Mouse (Mus musculus) intestine, embryonic 15.5 days (tissue): ENCODE results near the gene Kctd18. TPM values are rescaled to one million over a fixed set of nuclear protein-coding genes. Genes with fewer than 3 reads are reported as not detected.
"Not testable (repeated sequence)": the region's sequence is repeated elsewhere in the genome, so short reads cannot be mapped to it uniquely, and the experiment has no call there.

Experiments used
- ATAC-seq: fragments of 200-750 bp; cut with Nextera tagmentation; 2 replicates; pipeline ENCODE4 v1.8.0; 2017; ENCODE audit warnings: moderate TSS enrichment, moderate library complexity
- H3K27ac ChIP-seq: fragments of 300-500 bp; sonication (generic); 2 replicates; pipeline ENCODE4 v1.5.1; 2015; ENCODE audit warnings: mild to moderate bottlenecking, inconsistent platforms
- H3K27me3 ChIP-seq: fragments of 300-500 bp; sonication (generic); replicated peaks from 2 replicates; pipeline ENCODE4 v1.6.1; 2015; ENCODE audit warnings: inconsistent platforms
- H3K36me3 ChIP-seq: fragments of 300-500 bp; sonication (generic); 2 replicates; pipeline ENCODE4 v1.6.1; 2015; ENCODE audit warnings: inconsistent platforms
- H3K4me1 ChIP-seq: fragments of 300-500 bp; sonication (generic); replicated peaks from 2 replicates; pipeline ENCODE4 v1.6.1; 2015; ENCODE audit warnings: inconsistent platforms
- H3K4me2 ChIP-seq: fragments of 300-500 bp; sonication (generic); replicated peaks from 2 replicates; pipeline ENCODE4 v1.6.1; 2015; ENCODE audit warnings: mild to moderate bottlenecking, inconsistent platforms
- H3K4me3 ChIP-seq: fragments of 300-500 bp; sonication (generic); replicated peaks from 2 replicates; pipeline ENCODE4 v1.5.1; 2015; ENCODE audit warnings: inconsistent platforms
- H3K9ac ChIP-seq: fragments of 300-500 bp; sonication (generic); 2 replicates; pipeline ENCODE4 v1.6.1; 2015; ENCODE audit warnings: inconsistent platforms
- H3K9me3 ChIP-seq: fragments of 300-500 bp; sonication (generic); 2 replicates; pipeline ENCODE4 v1.6.1; 2016; ENCODE audit warnings: inconsistent platforms
- WGBS: fragments of 180-500 bp; shearing (Covaris S2); methylation state at CpG from one replicate; pipeline ENCODE4 v1.1.7; 2015; 5-methylcytosine and 5-hydroxymethylcytosine counted together
- polyA plus RNA-seq: library from polyadenylated mRNA; unstranded; fragments of >200 nt; fragmentation: Nextera tagmentation; extraction: Ambion mirVana; gene quantifications from 2 replicates; pipeline ENCODE4 v1.2.1, GENCODE M21; 2015

Gene Kctd18
- polyA plus RNA-seq, 1 experiment from 2014 or later, result 10.4 TPM

DNA sequence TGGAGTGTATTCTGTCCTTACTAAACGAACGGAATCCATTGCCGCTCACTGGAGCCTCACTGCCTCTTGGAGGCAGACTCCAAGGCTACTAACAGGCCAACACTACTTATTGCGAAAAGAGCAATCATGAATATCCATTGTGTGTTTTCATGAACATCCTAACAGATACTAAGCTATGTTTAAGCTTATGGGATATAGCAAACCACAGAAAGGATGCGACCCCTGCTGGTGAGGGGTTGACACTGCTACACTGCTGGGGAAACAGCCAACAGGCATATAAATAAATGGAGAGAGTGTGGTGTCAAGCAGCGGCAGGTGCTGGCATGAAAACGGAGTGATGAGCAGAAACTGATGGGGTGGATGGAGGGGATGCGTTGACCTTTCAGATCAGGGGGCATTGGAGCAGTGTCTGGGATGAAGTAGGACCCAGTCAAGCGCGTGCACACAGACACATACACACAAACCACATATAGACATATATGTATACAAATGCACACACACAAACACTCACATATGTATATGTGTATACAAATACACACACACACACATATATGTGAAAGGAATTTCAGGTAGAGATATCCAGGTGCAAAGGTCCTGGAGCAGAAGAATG is 12.5 kb upstream of the Kctd18 start:
- no peaks in the 10 kb centered on the region for H3K9me3 ChIP-seq
- H3K4me1 ChIP-seq, result peaks cover 15% of the 10 kb centered on the region
- H3K27ac ChIP-seq, result no peak overlapping the region
- H3K4me2 ChIP-seq, result no peak overlapping the region
- H3K27me3 ChIP-seq, result no peaks in the 10 kb centered on the region; the same call in 1 of the 2 replicates
- 62% methylated on average over 10 of the region's 10 CpGs for WGBS
- ATAC-seq, result peak; percentile 47; the same call in 1 of the 2 replicates
- no peak overlapping the region for H3K4me3 ChIP-seq
- no peaks in the 10 kb centered on the region for H3K36me3 ChIP-seq
- H3K9ac ChIP-seq, result no peak overlapping the region

DNA sequence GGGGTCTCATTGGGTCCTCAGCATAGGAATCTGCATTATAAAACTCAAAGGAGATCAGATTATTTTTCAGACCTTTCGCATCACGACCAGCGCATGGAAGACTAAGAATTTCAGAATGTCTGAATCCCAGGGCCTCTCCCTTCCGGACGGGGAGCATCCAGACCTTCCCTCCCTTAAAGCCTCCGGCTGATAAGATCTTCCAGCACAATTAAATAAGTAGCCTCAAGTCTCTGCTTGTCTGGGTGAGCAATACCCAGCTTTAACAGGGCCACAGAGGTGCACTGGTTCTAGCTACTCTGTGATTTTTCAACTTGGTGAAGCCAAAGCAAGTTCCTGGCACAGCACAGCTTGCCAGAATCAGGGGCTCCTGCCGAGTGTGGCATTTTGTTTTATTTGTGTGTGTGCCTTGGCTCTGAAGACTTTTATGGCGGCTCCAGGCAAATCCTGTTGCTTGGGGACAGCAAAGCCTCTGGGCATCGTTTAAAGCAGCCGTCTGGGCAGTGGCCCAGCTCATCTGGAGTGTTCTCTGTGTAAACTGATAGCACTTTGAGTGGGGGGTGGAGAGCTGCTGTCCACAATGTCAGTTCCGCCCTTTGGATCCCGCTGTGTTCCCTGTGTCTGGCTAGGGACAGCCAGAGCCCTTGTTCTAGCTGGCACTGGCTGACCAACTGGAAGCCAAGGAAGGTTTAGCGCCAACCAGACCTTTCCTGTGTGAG is 11.6 kb upstream of the Kctd18 start:
- Histone ChIP-seq H3K27ac (no peak overlapping the region), H3K4me2 (peak overlapping the region; percentile 59), H3K4me1 (peaks cover 15% of the 10 kb centered on the region), H3K27me3 (no peaks in the 10 kb centered on the region; the same call in 1 of the 2 replicates), H3K4me3 (peak overlapping the region; percentile 23), H3K9me3 (no peaks in the 10 kb centered on the region), H3K9ac (0 out of 2 replicates have a peak overlapping the region, but pooled peaks have one; percentile 20), H3K36me3 (no peaks in the 10 kb centered on the region)
- ATAC-seq, result no peak
- 28% methylated on average over 13 of the region's 13 CpGs for WGBS

DNA sequence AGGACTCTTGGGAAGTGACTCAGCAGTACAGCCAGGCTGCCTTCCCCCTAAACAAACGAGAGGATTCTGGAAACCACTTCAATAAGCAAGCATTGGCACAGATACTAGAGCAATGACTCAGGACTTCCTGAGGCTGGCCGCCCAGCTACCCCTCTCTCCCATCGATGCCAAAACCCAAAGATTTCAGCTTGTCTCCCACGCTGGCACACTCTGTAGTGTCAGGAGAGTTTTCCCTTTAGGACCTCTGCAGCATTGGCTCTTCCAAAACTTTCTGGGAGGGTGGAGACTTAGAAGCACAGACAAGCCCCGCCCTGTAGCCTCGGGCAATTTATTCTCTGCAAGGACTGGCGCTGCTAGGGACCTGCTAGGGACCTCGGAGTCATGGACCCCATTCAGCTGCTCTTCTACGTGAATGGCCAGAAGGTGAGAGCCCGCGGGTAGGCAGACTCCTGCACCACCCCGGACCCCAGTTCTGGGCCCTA is 10.9 kb upstream of the Kctd18 start, which contains the start of gene Aox1:
Gene Aox1, plus strand, starts transcription at position 296 of the 482 bp plus-strand sequence.
- WGBS, result 13% methylated on average over 12 of the region's 12 CpGs
- H3K4me1 ChIP-seq, result peaks cover 15% of the 10 kb centered on the region
- H3K27me3 ChIP-seq, result no peaks in the 10 kb centered on the region; the same call in 1 of the 2 replicates
- no peaks in the 10 kb centered on the region for H3K9me3 ChIP-seq
- no peaks in the 10 kb centered on the region for H3K36me3 ChIP-seq
- H3K4me2 ChIP-seq, result peak within 1 kb of the TSS; percentile 59
- ATAC-seq, result no peak
- no peak within 1 kb of the TSS for H3K27ac ChIP-seq
- H3K4me3 ChIP-seq, result peak within 1 kb of the TSS; percentile 23
- 0 out of 2 replicates have a peak within 1 kb of the TSS, but pooled peaks have one; percentile 20 for H3K9ac ChIP-seq

DNA sequence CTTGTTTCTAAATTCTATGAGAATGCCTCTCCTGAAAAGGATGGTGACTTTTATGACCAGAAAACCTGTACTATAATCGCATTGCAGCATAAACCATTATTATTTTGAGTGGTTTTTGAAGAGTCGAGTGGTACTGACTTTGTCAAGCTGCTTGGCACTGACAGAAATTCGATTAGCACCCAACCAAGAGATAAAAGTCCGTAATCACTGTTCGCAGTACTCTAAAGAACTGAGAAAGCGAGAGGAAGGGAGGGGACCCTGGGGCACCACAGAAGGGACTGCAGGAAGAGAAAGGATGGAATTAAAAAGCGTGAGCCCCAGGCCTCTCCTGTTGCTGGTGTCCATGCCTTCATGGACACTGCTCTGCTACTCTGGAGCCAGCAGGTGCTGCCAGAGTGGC is 9.0 kb upstream of the Kctd18 start:
- Histone ChIP-seq H3K9ac (no peak overlapping the region), H3K36me3 (no peaks in the 10 kb centered on the region), H3K4me1 (peaks cover 15% of the 10 kb centered on the region), H3K27me3 (no peaks in the 10 kb centered on the region; the same call in 1 of the 2 replicates), H3K27ac (no peak overlapping the region), H3K9me3 (no peaks in the 10 kb centered on the region), H3K4me3 (no peak overlapping the region), H3K4me2 (no peak overlapping the region)
- ATAC-seq, result no peak
- 85% methylated on average over 7 of the region's 7 CpGs for WGBS

DNA sequence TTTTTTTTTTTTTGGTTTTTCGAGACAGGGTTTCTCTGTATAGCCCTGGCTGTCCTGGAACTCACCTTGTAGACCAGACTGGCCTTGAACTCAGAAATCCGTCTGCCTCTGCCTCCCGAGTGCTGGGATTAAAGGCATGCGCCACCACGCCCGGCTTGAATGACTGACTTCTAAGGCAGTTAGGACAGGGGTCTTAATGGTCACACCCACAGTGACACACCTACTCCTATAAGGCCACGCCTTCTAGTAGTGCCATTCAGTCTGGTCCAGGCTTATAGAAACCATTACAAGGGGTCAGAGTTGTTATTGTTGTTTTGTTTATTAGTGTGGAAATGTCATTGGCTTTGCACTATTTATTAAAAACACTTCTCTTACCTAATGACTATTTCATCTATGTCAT is 12.4 kb downstream of the Kctd18 start:
- WGBS, result 94% methylated on average over 6 of the region's 7 CpGs
- ATAC-seq, result not testable (repeated sequence)

DNA sequence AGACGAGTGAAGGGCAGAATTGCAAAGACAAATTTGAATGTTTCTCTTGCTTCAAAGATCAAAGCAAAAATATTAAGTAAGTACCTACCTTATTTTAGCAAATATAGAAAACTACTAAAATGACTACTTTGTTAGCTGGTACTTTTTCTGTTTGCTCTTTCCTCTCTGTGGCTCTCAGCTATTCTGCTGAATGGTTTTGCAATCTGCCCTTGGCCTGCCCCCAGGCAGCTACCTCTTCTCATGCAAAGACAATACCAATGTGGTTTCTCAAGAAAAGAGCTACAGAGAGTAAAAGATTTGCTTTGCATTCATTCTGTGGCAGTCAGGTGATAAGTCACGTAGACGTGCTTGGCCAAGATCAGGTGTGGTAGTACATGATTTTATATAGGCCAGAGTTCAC is 20.6 kb downstream of the Kctd18 start:
- Histone ChIP-seq H3K27ac (no peak overlapping the region), H3K9me3 (no peaks in the 10 kb centered on the region), H3K9ac (no peak overlapping the region), H3K27me3 (no peaks in the 10 kb centered on the region), H3K4me2 (no peak overlapping the region), H3K36me3 (peaks cover 4% of the 10 kb centered on the region; the same call in 1 of the 2 replicates), H3K4me1 (peaks cover 12% of the 10 kb centered on the region; the same call in 1 of the 2 replicates), H3K4me3 (no peak overlapping the region)
- WGBS, result 86% methylated on average over 3 of the region's 3 CpGs
- no peak for ATAC-seq

More for the DNA sequence above, 12.4 kb downstream of the Kctd18 start:
- H3K9ac ChIP-seq, H3K4me3 ChIP-seq, H3K36me3 ChIP-seq, H3K9me3 ChIP-seq, H3K27me3 ChIP-seq, H3K4me1 ChIP-seq, H3K4me2 ChIP-seq, H3K27ac ChIP-seq: not testable (repeated sequence)

DNA sequence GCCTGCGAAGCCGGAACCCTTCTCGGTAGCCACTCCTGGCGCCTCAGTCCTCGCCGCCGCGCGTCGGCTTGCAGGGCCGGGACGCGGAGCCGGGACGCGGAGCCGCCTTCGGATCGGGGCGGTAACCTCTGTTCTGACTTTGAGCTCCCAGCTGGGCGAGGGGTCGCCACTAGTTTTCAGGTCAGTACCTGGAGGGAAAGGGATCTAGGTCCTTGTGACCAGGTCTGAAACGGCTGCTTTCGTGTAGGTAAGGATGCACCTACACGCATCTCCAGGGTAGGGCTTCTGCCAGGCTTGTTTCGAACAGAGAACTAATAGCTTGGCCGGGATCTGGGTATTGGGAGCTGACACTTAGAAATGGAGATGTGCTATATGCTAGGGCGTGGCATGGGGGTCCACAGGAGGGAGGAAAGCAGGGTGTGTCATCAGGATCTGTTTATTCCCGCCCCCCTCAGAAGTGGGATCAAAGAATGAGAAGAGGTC is 22.6 kb downstream of the Kctd18 start:
- Histone ChIP-seq H3K36me3 (0 out of 2 replicates have a peak, but pooled peaks cover 4% of the 10 kb centered on the region), H3K4me2 (peak overlapping the region; percentile 74), H3K9ac (peak overlapping the region; percentile 82), H3K9me3 (no peaks in the 10 kb centered on the region), H3K27ac (peak overlapping the region; percentile 73), H3K4me1 (peaks cover 12% of the 10 kb centered on the region; the same call in 1 of the 2 replicates), H3K27me3 (no peaks in the 10 kb centered on the region), H3K4me3 (peak overlapping the region; percentile 90)
- peak; percentile 86; the same call in 1 of the 2 replicates for ATAC-seq
- under 1% methylated on average over 29 of the region's 29 CpGs for WGBS

DNA sequence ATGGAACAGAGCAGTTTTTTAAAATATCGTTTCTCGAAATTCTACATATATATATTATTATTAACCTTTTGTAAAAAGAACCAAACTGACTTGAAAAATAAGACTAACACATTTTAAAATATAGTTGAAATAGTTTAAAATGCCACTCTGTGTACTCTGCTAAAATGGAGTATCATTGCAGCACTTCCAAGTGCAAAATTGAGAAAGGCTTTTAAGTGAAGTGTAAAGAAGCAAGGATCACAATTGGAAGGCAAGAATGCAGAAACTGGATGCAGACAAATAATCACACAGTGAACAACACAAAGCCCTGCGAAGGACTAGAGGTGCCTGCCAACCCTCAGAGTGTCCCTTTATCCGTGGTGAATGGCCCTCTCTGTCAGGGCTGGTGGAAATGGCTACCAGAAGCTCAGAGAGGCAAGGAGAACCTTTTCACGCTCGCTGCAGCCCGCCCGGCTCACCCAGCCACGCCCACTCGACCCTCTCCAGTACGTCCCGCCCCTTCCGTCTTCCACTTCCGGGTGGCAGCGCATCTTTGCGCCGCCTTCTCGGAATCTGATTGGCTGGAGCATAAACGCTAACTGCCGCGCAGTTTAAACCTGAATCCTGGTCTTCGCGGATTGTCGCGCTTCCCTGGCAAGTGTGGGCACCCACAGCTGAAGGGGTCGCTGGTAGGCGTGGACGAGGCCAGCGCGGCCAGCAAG is 23.2 kb downstream of the Kctd18 start, which contains the start of gene Sgo2a:
Gene Sgo2a, plus strand, starts transcription at position 540 of the 701 bp plus-strand sequence.
- peak; percentile 99 for ATAC-seq
- Histone ChIP-seq H3K27ac (peak within 1 kb of the TSS; percentile 73), H3K9me3 (no peaks in the 10 kb centered on the region), H3K4me1 (peaks cover 12% of the 10 kb centered on the region; the same call in 1 of the 2 replicates), H3K9ac (peak within 1 kb of the TSS; percentile 82), H3K27me3 (no peaks in the 10 kb centered on the region), H3K36me3 (no peaks in the 10 kb centered on the region), H3K4me2 (peak within 1 kb of the TSS; percentile 74), H3K4me3 (peak within 1 kb of the TSS; percentile 90)
- 6% methylated on average over 30 of the region's 30 CpGs for WGBS

DNA sequence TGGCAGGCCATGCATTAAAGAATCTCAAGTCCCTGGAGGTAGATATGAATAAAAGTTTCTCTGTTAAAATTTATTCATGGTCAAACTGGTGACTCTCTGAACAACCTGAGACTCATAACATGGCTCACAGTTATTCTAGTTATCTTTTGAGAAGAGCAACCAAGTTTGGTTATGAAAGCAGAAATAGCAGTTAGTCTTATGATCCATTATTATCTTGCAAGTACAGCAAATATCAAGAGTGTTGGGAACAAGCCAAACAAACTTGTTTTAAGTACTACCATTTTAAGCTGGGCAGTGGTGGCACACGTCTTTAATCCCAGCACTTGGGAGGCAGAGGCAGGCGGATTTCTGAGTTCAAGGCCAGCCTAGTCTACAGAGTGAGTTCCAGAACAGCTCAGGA is 27.5 kb downstream of the Kctd18 start:
- H3K27me3 ChIP-seq, result no peaks in the 10 kb centered on the region
- no peak for ATAC-seq
- H3K4me3 ChIP-seq, result no peak overlapping the region
- no peaks in the 10 kb centered on the region for H3K36me3 ChIP-seq
- no peak overlapping the region for H3K9ac ChIP-seq
- no peak overlapping the region for H3K4me2 ChIP-seq
- no peak overlapping the region for H3K27ac ChIP-seq
- no peaks in the 10 kb centered on the region; the same call in 1 of the 2 replicates for H3K4me1 ChIP-seq
- WGBS, result 86% methylated on average over 2 of the region's 2 CpGs
- H3K9me3 ChIP-seq, result no peaks in the 10 kb centered on the region

DNA sequence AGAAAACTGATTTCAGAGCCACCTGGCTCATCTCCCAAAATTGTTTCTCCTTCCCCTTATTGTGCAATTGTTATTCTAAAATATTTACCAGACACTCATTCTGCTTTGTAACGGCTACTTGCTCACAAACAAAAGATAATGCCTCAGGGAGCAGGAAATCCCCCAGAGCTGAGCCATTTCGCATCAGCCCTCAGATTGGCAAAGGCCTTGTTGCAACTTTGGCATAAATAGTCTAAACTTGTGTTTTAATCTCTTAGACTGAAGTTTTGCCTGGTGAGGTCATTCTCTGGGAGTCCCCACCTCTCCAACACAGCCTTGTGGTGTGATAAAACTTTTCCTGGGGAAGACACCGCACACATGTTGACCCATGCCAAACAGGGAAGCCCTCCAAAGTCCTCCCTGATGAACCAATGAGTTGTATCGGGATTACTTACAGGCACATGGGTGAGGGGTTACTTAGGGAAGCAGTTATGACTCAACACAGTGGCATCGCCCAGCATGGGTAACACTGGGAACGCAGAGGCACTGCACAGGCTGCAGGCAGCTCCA is 29.6 kb downstream of the Kctd18 start:
- Histone ChIP-seq H3K9ac (no peak overlapping the region), H3K4me1 (no peaks in the 10 kb centered on the region), H3K9me3 (no peaks in the 10 kb centered on the region), H3K36me3 (no peaks in the 10 kb centered on the region), H3K27ac (no peak overlapping the region), H3K4me3 (no peak overlapping the region), H3K4me2 (no peak overlapping the region), H3K27me3 (no peaks in the 10 kb centered on the region)
- ATAC-seq, result no peak
- WGBS, result 69% methylated on average over 6 of the region's 6 CpGs

DNA sequence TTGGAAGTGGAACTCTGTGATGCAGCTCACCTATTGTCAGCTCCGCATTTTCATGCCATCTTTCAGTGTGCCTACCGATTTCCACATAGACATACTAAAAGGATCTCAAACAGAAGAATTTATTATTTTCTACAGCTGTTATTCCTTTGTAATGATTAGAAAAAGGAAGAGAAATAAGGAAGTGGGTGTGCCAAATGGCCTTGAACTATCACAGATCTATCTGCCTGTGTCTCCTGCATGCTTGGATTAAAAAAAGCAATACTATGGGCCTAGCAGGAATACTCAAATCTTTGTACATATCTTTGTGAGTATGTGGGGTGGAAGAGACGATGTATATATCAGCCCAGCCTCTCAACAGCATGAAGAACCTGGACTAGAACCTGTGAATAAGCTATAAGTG is 41.9 kb downstream of the Kctd18 start:
- WGBS, result 90% methylated on average over 3 of the region's 3 CpGs

More for the DNA sequence above, 41.9 kb downstream of the Kctd18 start:
- Histone ChIP-seq H3K36me3 (no peaks in the 10 kb centered on the region), H3K4me2 (no peak overlapping the region), H3K4me1 (no peaks in the 10 kb centered on the region), H3K4me3 (no peak overlapping the region), H3K9ac (no peak overlapping the region), H3K9me3 (no peaks in the 10 kb centered on the region), H3K27me3 (no peaks in the 10 kb centered on the region), H3K27ac (no peak overlapping the region)
- no peak for ATAC-seq
